Mouse (Mus musculus) intestine, embryonic 16.5 days (tissue): ENCODE measurements around the gene Lrrc7. TPM values are rescaled to one million over a fixed set of nuclear protein-coding genes. Genes with fewer than 3 reads are reported as not detected.
A peak's percentile ranks its signal among the peaks of the same experiment; 100 is the strongest.
"Not testable (repeated sequence)": the region's sequence is repeated elsewhere in the genome, so short reads cannot be mapped to it uniquely, and the experiment has no call there.

Experiments
- ATAC-seq: fragments of 200-750 bp; cut with Nextera tagmentation; 2 replicates; pipeline ENCODE4 v1.8.0; 2017; ENCODE audit warnings: moderate TSS enrichment, moderate library complexity
- H3K27ac ChIP-seq: fragments of 300-500 bp; sonication (generic); 2 replicates; pipeline ENCODE4 v1.5.1; 2014; ENCODE audit warnings: mild to moderate bottlenecking, low read length
- H3K27me3 ChIP-seq: fragments of 300-500 bp; sonication (generic); replicated peaks from 2 replicates; pipeline ENCODE4 v1.6.1; 2014; ENCODE audit warnings: low read length, control low read depth, mixed read lengths; ENCODE audit not compliant: control insufficient read depth, insufficient read depth
- H3K36me3 ChIP-seq: fragments of 300-500 bp; sonication (generic); 2 replicates; pipeline ENCODE4 v1.6.1; 2014; ENCODE audit warnings: low read length, control low read depth; ENCODE audit not compliant: control insufficient read depth, insufficient read depth
- H3K4me1 ChIP-seq: fragments of 300-500 bp; sonication (generic); 2 replicates; pipeline ENCODE4 v1.6.1; 2014; ENCODE audit warnings: low read length, control low read depth, mixed read lengths; ENCODE audit not compliant: control insufficient read depth, insufficient read depth
- H3K4me2 ChIP-seq: fragments of 300-500 bp; sonication (generic); 2 replicates; pipeline ENCODE4 v1.6.1; 2014; ENCODE audit warnings: low read depth, low read length, control low read depth
- H3K4me3 ChIP-seq: fragments of 300-500 bp; sonication (generic); 2 replicates; pipeline ENCODE4 v1.5.1; 2014; ENCODE audit warnings: mild to moderate bottlenecking, low read length
- H3K9ac ChIP-seq: fragments of 300-500 bp; sonication (generic); 2 replicates; pipeline ENCODE4 v1.6.1; 2014; ENCODE audit warnings: low read depth, low read length
- H3K9me3 ChIP-seq: fragments of 300-500 bp; sonication (generic); 2 replicates; pipeline ENCODE4 v1.6.1; 2016; ENCODE audit warnings: low read length, control low read depth; ENCODE audit not compliant: control insufficient read depth
- WGBS: fragments of 180-500 bp; shearing (Covaris S2); extraction: QIAGEN DNeasy Blood & Tissue Kit; methylation state at CpG from one replicate; pipeline ENCODE4 v1.1.7; 2014; 5-methylcytosine and 5-hydroxymethylcytosine counted together
- polyA plus RNA-seq: library from polyadenylated mRNA; unstranded; fragments of >200 nt; fragmentation: Nextera tagmentation; extraction: Ambion mirVana; gene quantifications from 2 replicates; pipeline ENCODE4 v1.2.1, GENCODE M21; 2015

Lrrc7 gene
- polyA plus RNA-seq, 1 experiment from 2014 or later: 0.88 TPM

- Histone ChIP-seq H3K4me3 (no peak overlapping the region), H3K4me1 (no peaks in the 10 kb centered on the region), H3K9ac (no peak overlapping the region), H3K27me3 (no peaks in the 10 kb centered on the region), H3K27ac (no peak overlapping the region), H3K9me3 (no peaks in the 10 kb centered on the region), H3K4me2 (no peak overlapping the region), H3K36me3 (no peaks in the 10 kb centered on the region)
- ATAC-seq: no peak
- WGBS: 100% methylated on average over 1 of the region's 1 CpGs
These were observed 456.8 kb downstream of the Lrrc7 start for GRCm38 (mm10) chr3:158105260-158105659.

GRCm38 (mm10) chr3:158103467-158103866 lies 458.6 kb downstream of the Lrrc7 start:
- WGBS: 71% methylated on average over 2 of the region's 2 CpGs
- Histone ChIP-seq H3K4me1 (no peaks in the 10 kb centered on the region), H3K9ac (no peak overlapping the region), H3K27ac (no peak overlapping the region), H3K4me2 (no peak overlapping the region), H3K9me3 (no peaks in the 10 kb centered on the region), H3K36me3 (no peaks in the 10 kb centered on the region), H3K4me3 (no peak overlapping the region), H3K27me3 (no peaks in the 10 kb centered on the region)
- no peak for ATAC-seq

DNA sequence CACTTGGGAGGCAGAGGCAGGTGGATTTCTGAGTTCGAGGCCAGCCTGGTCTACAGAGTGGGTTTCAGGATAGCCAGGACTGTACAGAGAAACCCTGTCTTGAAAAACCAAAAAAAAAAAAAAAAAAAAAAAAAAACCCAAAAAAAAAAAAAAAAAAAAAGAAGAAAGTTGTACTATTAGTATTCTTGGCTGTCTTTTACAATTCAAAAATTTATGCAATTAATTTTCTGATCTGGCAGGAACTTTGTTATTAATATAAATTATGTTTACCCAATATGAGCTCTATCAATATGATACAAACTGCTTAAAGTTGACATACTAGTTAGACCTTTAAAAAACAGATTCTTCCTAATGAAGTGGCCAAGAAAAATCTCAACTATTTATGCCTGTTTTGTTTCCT lies 459.5 kb downstream of the Lrrc7 start:
- H3K9me3 ChIP-seq, H3K9ac ChIP-seq, H3K4me2 ChIP-seq, H3K4me3 ChIP-seq, ATAC-seq, H3K36me3 ChIP-seq, H3K27me3 ChIP-seq, H3K4me1 ChIP-seq, H3K27ac ChIP-seq: not testable (repeated sequence)
- 79% methylated on average over 1 of the region's 1 CpGs for WGBS

GRCm38 (mm10) chr3:158102043-158102442 lies 460.0 kb downstream of the Lrrc7 start:
- H3K4me2 ChIP-seq, H3K9ac ChIP-seq, H3K27me3 ChIP-seq, H3K4me1 ChIP-seq, H3K27ac ChIP-seq, H3K4me3 ChIP-seq, H3K36me3 ChIP-seq, H3K9me3 ChIP-seq, ATAC-seq: not testable (repeated sequence)
- 90% methylated on average over 8 of the region's 10 CpGs for WGBS

DNA sequence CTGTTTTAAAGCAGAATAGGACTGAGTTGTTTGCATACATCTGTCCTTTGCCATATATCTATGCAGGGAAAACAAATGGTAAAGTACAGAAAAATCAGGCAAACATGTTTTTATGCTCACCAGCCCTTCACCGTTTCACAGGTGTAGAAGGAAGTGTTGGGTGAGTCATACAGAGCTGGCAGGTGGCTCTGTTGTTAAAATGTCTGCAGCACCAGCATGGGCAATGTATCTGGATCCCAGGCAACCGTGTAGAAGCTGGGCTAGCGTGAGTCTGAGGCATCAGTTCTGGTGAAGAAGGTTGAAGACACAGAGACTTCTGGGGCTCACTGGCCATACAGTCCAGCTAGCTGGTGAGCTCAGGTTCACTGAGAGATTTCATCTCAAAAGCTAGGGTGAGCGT lies 468.1 kb downstream of the Lrrc7 start:
- no peak overlapping the region for H3K4me3 ChIP-seq

GRCm38 (mm10) chr3:158091601-158092000 lies 470.4 kb downstream of the Lrrc7 start:
- H3K4me2 ChIP-seq: no peak overlapping the region
- no peak for ATAC-seq
- H3K9me3 ChIP-seq: no peaks in the 10 kb centered on the region
- no peaks in the 10 kb centered on the region for H3K36me3 ChIP-seq
- no peaks in the 10 kb centered on the region for H3K4me1 ChIP-seq
- no peak overlapping the region for H3K4me3 ChIP-seq
- H3K27me3 ChIP-seq: no peaks in the 10 kb centered on the region
- no peak overlapping the region for H3K27ac ChIP-seq
- no peak overlapping the region for H3K9ac ChIP-seq
- 58% methylated on average over 3 of the region's 3 CpGs for WGBS

More for the DNA sequence above, 468.1 kb downstream of the Lrrc7 start:
- Histone ChIP-seq H3K27ac (no peak overlapping the region), H3K4me2 (no peak overlapping the region), H3K27me3 (no peaks in the 10 kb centered on the region), H3K9me3 (no peaks in the 10 kb centered on the region), H3K36me3 (no peaks in the 10 kb centered on the region), H3K4me1 (no peaks in the 10 kb centered on the region), H3K9ac (no peak overlapping the region)
- 72% methylated on average over 4 of the region's 4 CpGs for WGBS
- no peak for ATAC-seq

DNA sequence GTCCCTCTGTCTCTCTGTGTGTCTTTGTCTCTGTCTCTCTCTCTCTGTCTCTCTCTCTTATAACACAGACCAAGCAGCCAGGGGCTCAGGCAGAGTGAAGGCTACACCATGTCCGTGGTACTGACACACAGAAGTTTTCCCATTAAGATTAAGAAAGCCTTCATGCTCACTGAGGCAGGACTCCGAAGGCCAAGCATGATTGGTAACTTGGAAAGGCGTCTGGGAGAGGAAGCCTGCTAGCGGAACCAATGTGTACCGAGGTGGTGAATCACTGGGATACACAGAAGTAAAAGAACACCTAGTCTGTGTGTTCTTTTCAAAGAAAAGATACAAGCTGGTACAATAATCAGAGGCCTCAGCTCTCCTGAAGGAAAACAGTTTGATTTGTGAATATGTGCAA lies 484.2 kb downstream of the Lrrc7 start:
- H3K4me1 ChIP-seq: no peaks in the 10 kb centered on the region
- no peak for ATAC-seq
- H3K27me3 ChIP-seq: no peaks in the 10 kb centered on the region
- no peaks in the 10 kb centered on the region for H3K36me3 ChIP-seq
- no peak overlapping the region for H3K9ac ChIP-seq
- H3K4me2 ChIP-seq: no peak overlapping the region
- no peak overlapping the region for H3K4me3 ChIP-seq
- H3K27ac ChIP-seq: no peak overlapping the region
- WGBS: 79% methylated on average over 5 of the region's 5 CpGs
- H3K9me3 ChIP-seq: no peaks in the 10 kb centered on the region

DNA sequence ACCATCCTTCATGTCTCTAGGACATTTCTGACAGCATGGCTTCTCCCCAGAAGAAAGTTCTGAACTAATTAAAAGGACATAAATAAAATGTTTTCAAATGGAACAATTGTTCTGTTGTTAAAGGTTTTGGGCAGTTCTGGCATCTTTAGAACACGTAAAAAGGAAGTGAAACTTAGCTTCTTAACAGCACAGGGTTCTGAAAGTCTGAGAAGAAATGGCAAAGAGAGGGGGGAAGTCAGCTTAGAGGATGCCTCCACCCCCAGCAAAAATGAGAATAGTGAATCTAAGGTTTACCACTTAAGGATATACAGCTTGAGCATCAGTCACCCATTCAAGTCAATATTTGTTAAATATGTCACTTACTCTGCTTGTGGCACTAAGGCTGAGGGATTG lies 484.6 kb downstream of the Lrrc7 start:
- H3K9ac ChIP-seq: no peak overlapping the region
- H3K27me3 ChIP-seq: no peaks in the 10 kb centered on the region
- H3K4me3 ChIP-seq: no peak overlapping the region
- no peaks in the 10 kb centered on the region for H3K4me1 ChIP-seq
- no peak overlapping the region for H3K4me2 ChIP-seq
- no peak for ATAC-seq
- no peak overlapping the region for H3K27ac ChIP-seq
- H3K9me3 ChIP-seq: no peaks in the 10 kb centered on the region
- WGBS: 63% methylated on average over 1 of the region's 1 CpGs
- H3K36me3 ChIP-seq: no peaks in the 10 kb centered on the region

DNA sequence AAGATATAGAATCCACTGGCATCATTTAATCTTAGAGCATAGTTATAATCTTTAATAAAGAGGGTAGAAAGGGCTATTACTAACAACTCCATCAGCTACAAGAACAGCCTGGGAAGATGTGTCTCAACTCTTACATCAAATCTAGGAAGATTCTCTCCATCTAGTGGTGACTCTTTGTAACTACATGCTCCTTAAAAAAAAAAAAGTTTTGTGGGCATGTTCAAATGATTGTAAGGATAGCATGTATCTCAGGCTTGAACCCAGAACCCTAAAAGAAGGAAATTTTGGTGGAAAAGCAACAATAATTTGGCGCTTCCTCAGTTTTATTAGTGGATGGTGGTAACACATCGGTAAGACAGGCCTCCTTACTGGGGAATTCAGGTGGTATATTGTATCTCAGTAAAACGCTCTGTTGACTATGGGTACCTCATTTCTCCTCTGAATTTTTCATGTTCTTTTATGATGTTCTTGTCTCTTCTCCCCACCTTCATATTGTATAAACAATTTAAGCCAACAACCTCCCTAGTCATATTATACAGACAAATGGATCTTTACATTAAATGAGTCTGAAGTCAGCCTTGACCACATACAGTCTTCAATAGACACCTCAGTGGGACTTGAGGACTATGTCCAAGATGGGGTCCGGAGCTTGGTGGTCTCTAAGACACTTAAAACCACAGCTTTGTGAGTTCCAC lies 485.2 kb downstream of the Lrrc7 start:
- Histone ChIP-seq H3K4me1 (no peaks in the 10 kb centered on the region), H3K27me3 (no peaks in the 10 kb centered on the region), H3K4me2 (no peak overlapping the region), H3K36me3 (no peaks in the 10 kb centered on the region), H3K9me3 (no peaks in the 10 kb centered on the region), H3K9ac (no peak overlapping the region), H3K4me3 (no peak overlapping the region), H3K27ac (no peak overlapping the region)
- 46% methylated on average over 4 of the region's 4 CpGs for WGBS
- 0 out of 2 replicates have a peak, but pooled peaks have one; percentile 11 for ATAC-seq

- Histone ChIP-seq H3K4me2 (no peak overlapping the region), H3K9me3 (no peaks in the 10 kb centered on the region), H3K27ac (no peak overlapping the region), H3K4me3 (no peak overlapping the region), H3K9ac (no peak overlapping the region), H3K27me3 (no peaks in the 10 kb centered on the region), H3K4me1 (no peaks in the 10 kb centered on the region), H3K36me3 (no peaks in the 10 kb centered on the region)
- WGBS: 73% methylated on average over 2 of the region's 2 CpGs
- no peak for ATAC-seq
These were observed 487.0 kb downstream of the Lrrc7 start for GRCm38 (mm10) chr3:158075004-158075403.
